Mouse (Mus musculus) common myeloid progenitor, adult 5-6 weeks (primary cell): Measurements from ENCODE around the gene Rprm. TPM values are rescaled to one million over a fixed set of nuclear protein-coding genes. Genes with fewer than 3 reads are reported as not detected.

Experiments
- ATAC-seq: replicated peaks from 2 replicates; pipeline ENCODE4 v1.8.0; 2016; ENCODE audit warnings: low read depth, mild to moderate bottlenecking, moderate TSS enrichment, inconsistent platforms; ENCODE audit not compliant: poor library complexity, severe bottlenecking
- total RNA-seq: library from RNA; stranded (forward); fragments of 200-1000, 187-1606 nt; gene quantifications from 2 replicates; pipeline ENCODE4 v1.2.3, GENCODE M21; 2017

Rprm gene
- not detected in 2 replicates for total RNA-seq

DNA sequence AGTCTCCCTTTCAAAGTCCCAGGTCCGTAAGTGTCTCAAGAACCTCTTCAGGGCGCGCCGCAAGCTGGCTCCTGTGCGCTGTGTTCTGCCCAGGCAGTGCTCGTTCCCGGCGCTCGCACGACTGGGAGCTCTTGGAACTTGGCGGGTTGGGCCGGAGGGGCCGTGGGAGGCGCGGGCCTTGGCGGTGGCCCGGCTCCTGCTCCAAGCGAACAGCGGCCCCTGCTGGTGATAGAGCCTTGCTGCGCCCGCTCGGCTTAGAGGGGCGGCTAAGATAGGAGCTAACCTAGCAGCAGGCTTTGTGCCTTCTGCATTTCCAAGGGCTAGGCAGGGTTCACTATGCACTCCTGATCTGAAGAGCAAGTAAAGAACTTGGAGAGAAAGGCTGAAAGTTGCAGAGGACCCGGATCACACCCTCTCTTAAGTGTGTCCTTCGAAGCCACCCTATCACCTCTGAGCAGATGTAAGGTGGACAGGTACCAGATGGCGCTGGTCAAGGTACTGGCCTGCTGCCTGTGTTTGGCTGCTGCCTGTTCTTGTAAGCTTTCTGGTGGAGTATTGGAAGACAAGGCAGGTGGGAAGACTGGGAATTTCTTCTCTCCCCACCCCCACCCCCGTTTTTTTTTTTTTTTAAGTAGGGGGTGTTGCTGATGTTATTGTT is at the start of gene Rprm:
TSS of gene Rprm (minus strand) at position 123 of the 658 bp plus-strand sequence.
- ATAC-seq = peak; percentile 93

DNA sequence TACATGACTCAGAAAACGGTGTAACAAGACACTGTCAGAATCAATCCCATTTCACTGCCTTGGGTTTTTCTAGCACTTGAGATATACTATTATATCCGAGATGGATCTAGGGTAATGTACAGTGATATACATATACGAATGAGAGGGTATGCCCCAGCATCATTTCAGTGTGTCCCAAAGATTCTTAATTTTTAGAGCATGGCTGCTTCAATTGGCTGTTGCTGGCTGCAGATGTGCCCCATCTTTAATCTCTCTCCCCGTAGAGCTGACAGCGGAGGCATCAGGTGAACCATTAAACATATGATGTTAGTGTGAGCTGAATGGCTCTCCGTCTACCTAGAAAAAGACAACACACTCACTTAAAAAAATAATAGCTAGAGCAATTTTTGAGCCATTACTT is 34.0 kb upstream of the Rprm start:
- ATAC-seq = no peak

DNA sequence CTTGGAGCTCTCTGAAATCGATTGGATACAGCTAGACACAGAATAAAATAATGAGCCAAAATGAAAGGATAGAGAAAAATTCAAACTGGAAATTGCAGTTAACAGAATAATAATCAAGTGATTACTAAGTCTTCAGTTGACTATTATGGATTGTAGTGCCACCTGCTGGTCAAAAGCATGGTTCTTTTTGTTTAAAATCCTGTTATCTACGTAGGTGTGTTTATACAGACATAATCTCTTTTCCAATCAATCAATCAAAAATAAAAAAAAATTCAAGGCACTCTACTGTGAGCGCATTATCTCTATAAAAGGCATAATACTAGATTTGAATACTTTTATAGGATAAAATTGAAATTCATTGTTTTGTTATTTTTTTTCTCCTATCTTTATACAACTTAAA is 33.5 kb upstream of the Rprm start:
- ATAC-seq = 0 out of 2 replicates have a peak, but pooled peaks have one; percentile 50

DNA sequence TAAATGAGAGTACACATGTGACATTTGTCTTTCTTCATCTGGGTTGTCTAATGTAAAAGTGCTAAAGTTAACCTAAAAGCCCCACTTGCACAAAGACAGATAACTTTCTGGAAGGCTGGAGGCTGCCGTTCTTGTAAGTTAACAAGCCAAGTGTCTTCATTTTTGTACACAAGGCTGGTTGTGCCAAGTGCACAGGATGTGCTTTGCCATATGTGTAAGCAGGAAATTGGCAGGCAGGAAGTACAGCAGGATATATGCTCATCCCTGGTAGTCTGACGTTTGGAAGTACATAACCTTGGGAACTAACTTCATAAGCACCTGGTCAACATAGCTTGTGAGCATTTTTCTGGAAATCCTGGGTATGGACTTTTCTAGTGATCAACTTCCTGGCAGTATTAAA is 25.9 kb upstream of the Rprm start:
- ATAC-seq = no peak

DNA sequence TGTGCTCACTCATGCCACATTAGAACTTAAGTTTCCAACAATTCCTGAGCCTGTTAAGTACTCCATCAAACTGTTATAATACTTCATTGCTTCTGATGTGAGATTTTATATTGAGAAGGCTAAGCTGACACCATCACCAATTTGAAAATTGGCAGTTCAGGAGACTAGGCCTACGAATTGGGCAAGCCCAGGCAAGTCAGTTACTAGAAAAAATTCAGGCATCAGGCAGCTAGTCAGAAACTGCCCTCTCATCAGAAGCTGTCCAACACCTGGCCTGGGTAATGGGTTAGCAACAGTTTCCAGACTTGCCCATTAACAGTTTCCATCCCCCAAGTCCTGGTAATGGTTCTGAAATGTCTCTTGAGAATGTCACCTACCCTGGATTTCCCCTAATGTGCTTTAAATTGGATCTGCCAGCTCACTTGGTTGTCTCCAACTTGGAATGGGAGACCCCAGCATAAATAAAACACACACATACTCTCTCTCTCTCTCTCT is 20.9 kb upstream of the Rprm start:
- ATAC-seq = no peak

DNA sequence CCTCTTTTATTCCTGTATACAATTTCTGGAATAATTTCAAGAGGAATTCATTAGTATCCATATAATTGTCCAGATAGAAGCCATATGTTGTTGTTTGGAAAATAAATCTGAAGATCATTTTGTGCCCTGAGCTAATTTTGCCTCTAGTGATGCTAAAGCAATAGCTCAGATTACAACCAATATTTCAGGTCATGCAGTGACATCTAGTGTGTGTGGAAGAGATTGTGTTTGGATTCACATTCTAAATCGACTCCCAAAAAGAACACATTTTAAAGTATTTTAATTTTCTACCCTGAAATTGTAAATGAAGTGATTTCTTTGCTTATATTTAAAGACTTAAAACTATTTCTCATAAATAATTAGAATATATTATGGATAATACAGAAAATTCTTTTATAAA is 14.6 kb upstream of the Rprm start:
- ATAC-seq = no peak

DNA sequence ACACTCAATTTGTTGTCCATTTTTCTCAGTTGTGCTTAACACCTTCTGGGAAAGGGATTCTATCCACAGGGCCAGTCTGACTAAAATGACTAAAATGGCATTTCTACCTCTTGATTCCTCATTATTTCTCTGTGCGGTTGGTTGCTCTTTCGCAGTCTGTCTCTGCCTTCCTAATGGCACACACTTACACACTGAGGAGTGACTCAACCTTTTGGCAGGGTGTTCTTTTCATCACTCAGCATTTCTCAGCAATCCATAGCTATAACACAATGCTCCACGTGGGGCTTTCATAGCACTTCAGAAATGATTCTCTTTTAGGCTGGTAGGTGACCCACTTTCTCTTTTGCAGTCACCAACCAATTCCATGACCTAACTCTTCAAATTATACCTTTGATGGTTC is 7.3 kb upstream of the Rprm start:
- ATAC-seq = no peak

DNA sequence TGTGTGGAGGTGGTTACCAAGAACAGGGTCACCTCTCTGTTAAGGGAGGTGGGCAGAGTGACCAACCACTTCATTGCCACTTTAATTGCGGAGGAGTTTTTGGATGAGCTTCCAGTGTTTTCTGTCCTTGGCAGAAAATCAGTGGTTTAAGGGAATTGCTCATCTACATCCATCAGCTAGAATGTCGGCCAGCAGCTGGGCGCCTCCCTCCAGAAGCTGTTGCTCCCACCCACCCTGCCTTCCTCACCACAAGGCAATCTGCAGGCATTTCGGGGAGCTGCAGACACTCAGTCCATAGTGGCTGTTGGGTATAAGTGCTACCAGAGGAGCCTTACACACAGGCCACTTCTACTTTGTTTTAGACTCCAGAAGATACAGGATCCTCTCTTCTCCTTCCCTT is 902 bp upstream of the Rprm start:
- ATAC-seq = no peak

DNA sequence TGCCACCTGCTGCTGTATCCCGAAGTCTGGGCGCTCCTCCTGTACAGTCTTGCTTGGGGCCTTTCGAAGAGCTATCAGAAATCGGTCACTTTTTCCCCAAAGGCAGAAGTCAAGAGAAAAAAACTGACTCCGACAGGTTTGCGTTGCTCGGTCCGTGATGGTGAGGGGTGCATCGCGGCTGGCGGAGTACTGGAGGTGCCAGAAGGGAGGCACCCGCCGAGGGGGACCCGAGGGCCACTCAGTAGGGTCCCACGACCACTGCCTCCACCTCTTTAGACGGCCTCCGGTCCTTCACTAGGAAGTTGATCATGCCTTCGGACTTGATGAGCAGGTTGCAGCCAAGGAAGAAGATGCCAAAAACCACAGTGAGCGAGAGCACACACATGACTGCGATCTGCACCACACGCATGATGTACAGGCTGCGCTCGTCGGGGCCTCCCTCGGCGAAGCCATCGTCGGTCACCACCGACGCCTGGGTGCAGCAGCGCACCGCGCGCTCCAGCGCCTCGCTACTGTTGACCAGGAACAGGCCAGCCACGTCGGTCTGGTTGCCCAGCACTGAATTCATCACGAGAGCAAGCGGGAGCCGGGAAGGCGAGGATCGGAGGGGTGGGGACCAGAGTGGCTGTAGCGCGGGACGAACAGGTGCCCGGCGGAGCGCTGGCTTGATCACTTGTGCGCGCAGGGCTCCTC is 469 bp downstream of the Rprm start:
- ATAC-seq = peak; percentile 36

DNA sequence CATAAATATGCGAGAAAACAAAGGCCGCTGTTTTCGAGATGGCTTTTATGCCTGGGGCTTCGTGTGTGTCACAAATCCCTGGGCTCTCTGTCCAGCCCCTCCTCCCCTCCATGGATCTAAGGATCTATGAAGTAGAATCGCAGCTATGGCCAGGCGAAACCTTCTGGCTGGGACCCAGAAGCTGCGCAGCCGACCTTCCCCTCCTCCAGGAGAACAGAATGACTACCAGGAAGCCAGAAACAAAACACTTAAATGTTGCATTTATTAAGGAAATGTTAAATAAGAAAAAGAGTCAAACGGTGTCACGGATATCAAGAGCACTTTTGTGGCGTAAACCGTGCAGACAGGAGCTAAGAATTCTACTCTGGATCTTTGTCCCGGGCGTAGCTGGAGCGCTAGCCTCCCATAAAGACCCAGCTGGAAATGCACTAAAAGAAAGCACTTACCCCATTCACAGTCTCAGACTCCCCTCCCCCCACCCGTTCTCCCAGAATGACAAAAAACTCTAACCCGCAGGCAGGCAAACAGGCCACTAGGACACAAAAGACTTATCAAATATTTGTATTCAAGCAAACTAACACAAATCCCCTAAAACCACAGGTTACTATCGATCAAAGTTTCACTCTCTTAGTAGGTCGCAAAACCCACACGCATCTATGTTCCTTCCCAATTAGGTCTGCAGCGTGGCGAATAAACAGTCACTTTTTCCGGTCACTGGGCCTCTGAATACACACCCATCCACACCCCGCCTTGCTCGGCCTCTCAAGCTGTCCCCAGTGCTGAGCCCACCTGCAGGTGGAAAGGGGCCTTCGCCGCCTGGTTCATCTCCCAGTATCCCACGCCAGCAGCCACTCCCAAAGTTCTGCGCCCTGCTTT is 1.3 kb downstream of the Rprm start:
- ATAC-seq = peak; percentile 29

DNA sequence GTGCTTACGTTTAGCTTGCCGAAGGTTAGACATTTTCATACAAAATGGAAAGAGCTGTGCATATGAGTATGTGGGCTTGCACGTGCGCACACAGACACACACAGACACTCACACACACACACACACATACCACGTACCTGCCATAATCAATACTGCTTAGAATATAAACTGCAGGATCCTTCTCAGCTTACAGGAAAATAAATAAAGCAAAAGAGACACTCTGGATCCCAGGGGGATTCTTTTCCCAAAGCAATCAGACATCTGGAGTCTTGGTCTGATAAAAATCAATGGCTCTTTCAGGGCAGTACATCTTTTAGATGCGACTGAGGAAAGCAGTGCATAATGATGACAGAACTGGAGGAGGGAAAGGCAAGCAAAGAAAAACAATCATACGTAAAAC is 6.4 kb downstream of the Rprm start:
- no peak for ATAC-seq

DNA sequence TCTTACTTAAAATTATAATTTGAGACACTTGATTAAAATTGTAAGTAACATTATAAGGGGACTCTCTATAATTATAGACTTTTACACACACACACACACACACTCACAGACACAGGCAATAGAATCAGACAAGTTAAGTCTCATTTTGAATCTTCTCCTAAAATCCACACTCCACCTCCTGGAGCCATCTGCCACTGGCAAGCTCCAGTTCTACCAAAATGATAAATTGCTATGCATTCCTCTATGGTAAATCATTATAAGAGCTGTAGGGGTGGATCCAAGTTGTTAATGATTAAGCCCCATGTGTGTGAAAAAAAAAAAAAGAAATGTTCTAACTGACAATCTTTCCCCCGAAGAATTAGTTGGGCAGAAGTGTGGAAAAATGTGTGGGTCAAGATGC is 13.8 kb downstream of the Rprm start:
- ATAC-seq = no peak

DNA sequence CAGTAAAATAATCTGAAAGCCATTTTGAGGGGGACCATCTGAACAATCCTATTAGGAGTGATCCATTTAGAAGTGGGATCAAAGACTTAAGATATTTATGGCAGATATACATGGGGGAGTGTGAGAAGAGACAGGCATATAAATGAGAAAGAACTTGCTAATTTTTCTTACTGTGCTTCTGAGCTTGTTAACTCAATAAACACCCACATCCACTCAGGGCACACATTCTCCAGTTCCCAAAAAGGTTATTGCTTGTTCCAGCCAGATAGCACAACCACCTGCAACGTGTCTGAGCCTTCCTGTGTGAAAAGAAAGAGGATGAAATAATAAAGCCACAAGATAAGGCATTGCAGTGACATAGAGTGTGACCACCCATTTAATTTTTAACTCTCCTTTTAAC is 22.9 kb downstream of the Rprm start:
- ATAC-seq = no peak

DNA sequence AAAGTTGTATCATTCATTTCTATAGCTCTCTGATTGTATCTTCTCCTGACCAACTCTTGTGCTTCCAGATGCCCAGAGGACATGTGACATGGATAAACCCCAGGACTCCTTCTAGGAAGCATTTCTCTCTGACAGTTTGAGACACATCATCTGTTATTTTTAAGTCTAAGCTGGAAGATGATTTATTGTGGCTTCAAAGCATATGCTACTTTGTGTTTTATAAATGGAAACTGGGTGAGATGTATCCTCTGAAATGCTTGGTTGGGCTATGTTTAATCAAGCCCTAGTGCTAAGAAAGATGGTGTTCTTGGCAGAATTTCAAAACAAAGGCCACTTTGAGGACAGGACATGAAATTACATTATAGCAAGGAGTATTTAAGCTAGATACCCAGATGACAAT is 24.3 kb downstream of the Rprm start:
- no peak for ATAC-seq
